Comparison of ENCODE assay signal across 9 mouse cellular contexts in genomic region chr11:4931009-4931601, GRCm38 (mm10). TPM values are rescaled to one million over a fixed set of nuclear protein-coding genes. Genes with fewer than 3 reads are reported as not detected.
DNase-seq lines count a peak whose midpoint lies in the region; ATAC-seq and TF ChIP-seq lines count a peak whose summit lies in the region.
"Had no signal": no experiment of that assay in that cellular context is flagged by ENCODE, and none has a peak within 500 bp of the region (broad histone marks: within the 10 kb centered on the region; RNA-seq: fewer than 3 reads in every experiment).

No protein-coding gene starts in this region.

- no peak for ATAC-seq in hindbrain, embryonic 13.5 days (ENCODE audit: low FRiP score)
- no peak for ATAC-seq in hindbrain, embryonic 12.5 days (ENCODE audit: low FRiP score)
- no peak for ATAC-seq in heart, embryonic 14.5 days (ENCODE audit: insufficient number of reproducible peaks, insufficient read depth, low FRiP score, low read depth)

- peaks cover 8% of the 10 kb centered on the region for H3K4me1 ChIP-seq in hindbrain, embryonic 13.5 days (replicated peaks)
- no peaks in the 10 kb centered on the region for H3K4me1 ChIP-seq in hindbrain, embryonic 12.5 days
- peaks cover 23 to 40% of the 10 kb centered on the region in 2 experiments for H3K4me1 ChIP-seq in heart, embryonic 14.5 days (ENCODE audit: control insufficient read depth in 2 of 2, insufficient read depth in 2 of 2, low read length in 2 of 2)
- H3K4me1 ChIP-seq in thymus, adult 2 months (replicated peaks; ENCODE audit: control insufficient read depth, insufficient read depth, low read length), result no peaks in the 10 kb centered on the region

- no peak for TF ChIP-seq CTCF in thymus, adult 2 months (IDR thresholded peaks at IDR 0.05; ENCODE audit: borderline replicate concordance, control insufficient read depth, extremely low read depth, insufficient read depth, low read length, poor library complexity)

- no peak overlapping the region for H3K4me3 ChIP-seq in hindbrain, embryonic 13.5 days
- no peak overlapping the region for H3K4me3 ChIP-seq in hindbrain, embryonic 12.5 days
- H3K4me3 ChIP-seq in heart, embryonic 14.5 days (ENCODE audit: control insufficient read depth in 1 of 2, insufficient read depth in 1 of 2, low read depth in 1 of 2, low read length in 2 of 2), result no peak overlapping the region
- H3K4me3 ChIP-seq in thymus, adult 2 months (ENCODE audit: control insufficient read depth, insufficient read depth, low read length), result no peak overlapping the region
- H3K4me3 ChIP-seq: limb, embryonic 13.5 days had no signal

- H3K9ac ChIP-seq in hindbrain, embryonic 13.5 days, result peak overlapping the region; percentile 29
- H3K9ac ChIP-seq in hindbrain, embryonic 12.5 days, result no peak overlapping the region
- peak overlapping the region; percentile 39 for H3K9ac ChIP-seq in heart, embryonic 14.5 days (ENCODE audit: low read length)
- H3K9ac ChIP-seq: limb, embryonic 13.5 days had no signal

- H3K36me3 ChIP-seq in hindbrain, embryonic 13.5 days, result peaks cover 60% of the 10 kb centered on the region
- peaks cover 54% of the 10 kb centered on the region for H3K36me3 ChIP-seq in hindbrain, embryonic 12.5 days
- H3K36me3 ChIP-seq in heart, embryonic 14.5 days (ENCODE audit: control insufficient read depth, insufficient read depth, low read length), result peaks cover 28% of the 10 kb centered on the region
- H3K36me3 ChIP-seq in thymus, adult 2 months (ENCODE audit: control insufficient read depth, insufficient read depth, low read length), result peaks cover 21% of the 10 kb centered on the region

- H3K4me2 ChIP-seq in hindbrain, embryonic 13.5 days, result no peak overlapping the region
- H3K4me2 ChIP-seq in hindbrain, embryonic 12.5 days (replicated peaks), result no peak overlapping the region
- peak overlapping the region; percentile 38 for H3K4me2 ChIP-seq in heart, embryonic 14.5 days (ENCODE audit: low read length)
- H3K4me2 ChIP-seq: limb, embryonic 13.5 days had no signal

- no peaks in the 10 kb centered on the region for H3K27me3 ChIP-seq in hindbrain, embryonic 13.5 days
- H3K27me3 ChIP-seq in hindbrain, embryonic 12.5 days, result no peaks in the 10 kb centered on the region
- no peaks in the 10 kb centered on the region for H3K27me3 ChIP-seq in heart, embryonic 14.5 days (ENCODE audit: control insufficient read depth, insufficient read depth, low read length)
- H3K27me3 ChIP-seq in thymus, adult 2 months (ENCODE audit: control insufficient read depth, insufficient read depth, low read length), result no peaks in the 10 kb centered on the region
- H3K27me3 ChIP-seq: limb, embryonic 13.5 days had no signal

- DNase-seq in ZHBTc4 (ENCODE audit: low read depth, low spot score), result peak; percentile 61
- peak; percentile 75 to 84 for DNase-seq in kidney, postnatal 4 days
- DNase-seq in T-cell, adult 2 months (ENCODE audit: low spot score), result no peak
- DNase-seq in thymus, adult 2 months, result no peak
- DNase-seq in thymus, adult 18-20 months, result no peak

- no peak for TF ChIP-seq POLR2A in thymus, adult 2 months (IDR thresholded peaks at IDR 0.05; ENCODE audit: control insufficient read depth, extremely low read depth, insufficient read depth, low read length, poor library complexity)

- WGBS in hindbrain, embryonic 13.5 days, result 76% methylated on average over 1 of the region's 1 CpGs
- 87% methylated on average over 1 of the region's 1 CpGs for WGBS in hindbrain, embryonic 12.5 days
- WGBS in heart, embryonic 14.5 days, result 15% methylated on average over 1 of the region's 1 CpGs
- WGBS in thymus, adult 2 months, result 97% methylated on average over 1 of the region's 1 CpGs

- H3K27ac ChIP-seq in hindbrain, embryonic 13.5 days, result peak overlapping the region; percentile 48; the same call in 1 of the 2 replicates
- H3K27ac ChIP-seq in hindbrain, embryonic 12.5 days, result no peak overlapping the region
- H3K27ac ChIP-seq in heart, embryonic 14.5 days (replicated peaks in 1 of 2; ENCODE audit: control insufficient read depth in 1 of 2, insufficient read depth in 1 of 2, low read depth in 2 of 2, low read length in 2 of 2), result peak overlapping the region; percentile 69 to 87
- H3K27ac ChIP-seq in thymus, adult 2 months (ENCODE audit: control insufficient read depth, insufficient read depth, low read length), result no peak overlapping the region
- H3K27ac ChIP-seq: limb, embryonic 13.5 days had no signal

- no peaks in the 10 kb centered on the region for H3K9me3 ChIP-seq in hindbrain, embryonic 13.5 days
- no peaks in the 10 kb centered on the region for H3K9me3 ChIP-seq in hindbrain, embryonic 12.5 days (replicated peaks)
- H3K9me3 ChIP-seq in heart, embryonic 14.5 days (ENCODE audit: control insufficient read depth, low read length), result no peaks in the 10 kb centered on the region
- H3K9me3 ChIP-seq: limb, embryonic 13.5 days had no signal

RNA-seq across cellular contexts. Expression of gene Nefh, which starts 16.8 kb away (rescaled TPM):
- 3.1 and 3.4 TPM in 2 replicates for polyA plus RNA-seq in hindbrain, embryonic 13.5 days (2015; fragmentation: Nextera tagmentation; extraction: Ambion mirVana)
- polyA plus RNA-seq in hindbrain, embryonic 12.5 days (2016; fragmentation: Nextera tagmentation; extraction: Ambion mirVana), result 1.4 and 1.5 TPM in 2 replicates
- polyA plus RNA-seq in heart, embryonic 14.5 days (2014; fragmentation: Nextera tagmentation; extraction: Ambion mirVana), result 0.20 and 0.35 TPM in 2 replicates
- polyA plus RNA-seq in thymus, adult 2 months (2012; rRNA removed), result 2.8 and 3.7 TPM in 2 replicates

RNA-seq across cellular contexts. Expression of gene Thoc5, which starts 36.0 kb away (rescaled TPM):
- polyA plus RNA-seq in hindbrain, embryonic 13.5 days (2015; fragmentation: Nextera tagmentation; extraction: Ambion mirVana), result 55.9 and 57.3 TPM in 2 replicates
- 52.6 and 55.6 TPM in 2 replicates for polyA plus RNA-seq in hindbrain, embryonic 12.5 days (2016; fragmentation: Nextera tagmentation; extraction: Ambion mirVana)
- polyA plus RNA-seq in heart, embryonic 14.5 days (2014; fragmentation: Nextera tagmentation; extraction: Ambion mirVana), result 24.6 and 25.0 TPM in 2 replicates
- 27.3 and 28.5 TPM in 2 replicates for polyA plus RNA-seq in thymus, adult 2 months (2012; rRNA removed)

RNA-seq across cellular contexts. Expression of gene Ap1b1, which starts 55.5 kb away (rescaled TPM):
- 86.8 and 92.2 TPM in 2 replicates for polyA plus RNA-seq in hindbrain, embryonic 13.5 days (2015; fragmentation: Nextera tagmentation; extraction: Ambion mirVana)
- polyA plus RNA-seq in hindbrain, embryonic 12.5 days (2016; fragmentation: Nextera tagmentation; extraction: Ambion mirVana), result 76.4 and 83.3 TPM in 2 replicates
- 40.7 and 45.0 TPM in 2 replicates for polyA plus RNA-seq in heart, embryonic 14.5 days (2014; fragmentation: Nextera tagmentation; extraction: Ambion mirVana)
- polyA plus RNA-seq in thymus, adult 2 months (2012; rRNA removed), result 129 and 140 TPM in 2 replicates

RNA-seq across cellular contexts. Expression of gene Nipsnap1, which starts 57.4 kb away (rescaled TPM):
- polyA plus RNA-seq in hindbrain, embryonic 13.5 days (2015; fragmentation: Nextera tagmentation; extraction: Ambion mirVana), result 134 and 142 TPM in 2 replicates
- polyA plus RNA-seq in hindbrain, embryonic 12.5 days (2016; fragmentation: Nextera tagmentation; extraction: Ambion mirVana), result 100 and 101 TPM in 2 replicates
- 28.8 and 30.1 TPM in 2 replicates for polyA plus RNA-seq in heart, embryonic 14.5 days (2014; fragmentation: Nextera tagmentation; extraction: Ambion mirVana)
- 52.3 and 53.5 TPM in 2 replicates for polyA plus RNA-seq in thymus, adult 2 months (2012; rRNA removed)

Comparison
In these comparisons a context has a peak if more than half of its experiments do, and no peak if none do; other contexts are left out.
1. H3K27ac ChIP-seq: peak in hindbrain, embryonic 13.5 days (single experiment) and heart, embryonic 14.5 days (2 of 2); none in hindbrain, embryonic 12.5 days (single experiment) and thymus, adult 2 months (single experiment).
2. DNase-seq: peak in ZHBTc4 (single experiment) and kidney, postnatal 4 days (2 of 2); none in T-cell, adult 2 months (single experiment), thymus, adult 2 months (single experiment) and thymus, adult 18-20 months (0 of 2).